Mouse (Mus musculus) CH12.LX (cell line): ENCODE measurements at regions not wholly inside any gene's neighbourhood (a gene's known extent, or its start where the extent isn't known, plus 50 kb on each side); places are given as distances from the start of the nearest gene placed in this dataset.

ENCODE experiments used
- MXI1 ChIP-seq: IDR thresholded peaks from 2 replicates; pipeline ENCODE4 v1.6.1; 2011; ENCODE audit warnings: mild to moderate bottlenecking, low read depth, low read length, improper control_type of control experiment
- POLR2A ChIP-seq: IDR thresholded peaks from 2 replicates; pipeline ENCODE4 v1.6.1; 2011; ENCODE audit warnings: low read depth, mild to moderate bottlenecking, improper control_type of control experiment, low read length
- TCF12 ChIP-seq: IDR thresholded peaks from 2 replicates; pipeline ENCODE4 v1.6.1; 2014; ENCODE audit warnings: low read depth, mild to moderate bottlenecking, inconsistent platforms, low read length, improper control_type of control experiment

DNA sequence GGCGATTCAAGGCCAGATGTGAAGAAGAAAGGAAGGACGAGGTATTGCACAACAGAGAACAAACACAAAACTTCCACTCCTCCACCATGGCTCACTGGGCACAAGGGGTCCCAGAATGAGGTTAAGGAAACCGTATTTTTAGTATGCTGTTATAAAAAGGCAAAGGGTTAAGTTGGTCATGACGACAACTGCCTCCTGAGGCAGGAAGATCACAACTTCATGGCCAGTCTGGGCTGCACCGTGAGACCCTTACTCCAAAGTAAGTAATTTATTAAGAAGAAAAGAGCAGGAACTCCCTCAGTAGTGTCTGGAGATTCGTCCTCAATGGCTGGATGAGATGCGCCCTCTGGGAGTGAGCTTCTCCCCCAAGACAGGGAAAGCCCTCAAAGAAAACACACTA is 151.2 kb downstream of the Gm12728 start:
- no peak for TF ChIP-seq POLR2A
- no peak for TF ChIP-seq TCF12
- TF ChIP-seq MXI1: no peak
